Mouse (Mus musculus) testis, postnatal 10 days (tissue): ENCODE measurements around the gene Trmt61a.

Experiments used
- DNase-seq: peaks from one replicate; pipeline ENCODE4 v3.0.0; 2021; ENCODE audit warnings: low spot score

Trmt61a gene

DNA sequence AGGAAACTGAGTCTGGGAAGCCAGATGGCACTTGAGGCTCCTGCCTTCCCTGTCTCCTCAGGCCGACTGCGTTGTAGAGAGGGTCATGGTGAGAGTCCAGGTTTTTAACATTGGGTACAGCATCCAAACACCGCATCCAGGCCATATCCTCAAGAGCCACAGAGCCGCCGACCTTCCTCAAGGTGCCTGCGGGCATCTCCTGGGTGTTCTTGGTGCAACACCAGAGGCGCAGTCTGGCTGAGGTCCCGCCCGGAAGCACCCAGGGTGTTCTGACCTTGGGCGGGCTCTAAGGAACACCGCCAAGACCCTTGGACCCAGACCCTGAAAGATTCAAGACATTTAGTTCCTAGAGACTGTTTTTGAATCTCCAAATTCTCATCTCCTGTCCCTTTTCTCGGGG is 5.3 kb upstream of the Trmt61a start:
- DNase-seq = no peak

DNA sequence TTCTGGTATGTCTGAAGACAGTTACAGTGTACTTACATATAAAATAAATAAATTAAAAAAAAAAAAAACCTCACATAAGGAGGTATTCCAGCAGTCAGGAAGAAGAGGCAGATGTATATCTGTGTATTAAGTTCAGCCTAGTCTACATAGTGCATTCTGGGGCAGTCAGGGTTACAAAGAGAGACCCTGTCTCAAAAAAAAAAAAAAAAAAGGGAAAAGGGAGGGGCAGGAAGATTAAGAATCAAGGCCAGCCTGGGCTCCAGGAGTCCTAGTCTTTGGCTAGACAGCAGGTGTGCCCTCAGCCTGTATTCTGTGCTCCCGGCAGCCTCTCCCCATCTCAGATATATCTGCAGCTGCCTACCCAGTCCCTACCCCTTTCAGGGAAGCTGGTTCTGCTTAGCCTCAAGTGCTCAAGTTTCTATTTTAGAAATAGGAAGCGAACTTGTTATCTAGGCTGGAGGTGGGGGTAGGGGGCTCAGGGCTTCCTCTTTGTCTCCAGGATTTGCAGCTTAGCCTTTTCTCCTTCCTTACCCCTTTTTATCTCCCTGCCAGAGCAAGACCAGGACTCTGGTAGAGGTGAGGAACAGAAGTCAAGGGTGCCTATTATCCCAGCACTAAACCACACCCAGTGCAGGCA is 2.9 kb upstream of the Trmt61a start:
- DNase-seq = no peak

DNA sequence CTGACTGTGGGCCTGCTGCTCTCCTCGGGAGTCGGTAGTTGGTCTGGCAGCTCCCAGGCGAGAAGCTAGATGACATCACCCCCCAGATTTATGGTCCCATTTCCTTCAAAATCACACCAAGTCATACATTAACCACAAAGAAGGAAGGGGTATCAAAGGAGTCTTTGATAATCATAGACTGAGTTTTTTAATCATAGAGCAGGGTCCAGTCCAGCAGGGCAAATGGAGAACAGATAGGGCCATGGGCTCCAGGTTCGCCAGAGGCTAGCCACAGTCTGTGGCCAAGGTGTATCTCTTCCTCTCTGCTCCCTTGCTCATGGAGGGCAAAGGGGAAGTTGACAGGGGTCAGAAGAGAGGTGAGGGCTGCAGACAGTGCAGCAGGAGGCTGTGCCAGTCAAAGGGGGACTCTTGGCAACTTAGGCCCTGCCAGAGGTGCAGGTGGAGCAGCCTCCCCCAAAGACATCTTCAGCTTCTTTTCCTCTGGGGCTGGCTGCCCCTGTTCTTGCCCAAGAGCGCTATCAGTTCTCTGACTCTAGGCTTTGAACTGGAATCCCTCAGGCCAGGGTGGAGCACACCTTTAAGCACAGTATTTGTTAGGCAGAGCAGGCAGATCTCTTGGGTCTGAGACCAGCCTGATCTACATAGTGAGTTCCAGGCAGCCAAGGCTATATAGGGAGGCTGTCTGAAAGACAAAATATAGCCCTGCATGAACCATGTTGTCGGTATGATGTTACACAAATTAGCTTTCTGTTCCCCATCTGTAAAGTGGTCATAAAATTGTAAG is 1.9 kb upstream of the Trmt61a start:
- no peak for DNase-seq

DNA sequence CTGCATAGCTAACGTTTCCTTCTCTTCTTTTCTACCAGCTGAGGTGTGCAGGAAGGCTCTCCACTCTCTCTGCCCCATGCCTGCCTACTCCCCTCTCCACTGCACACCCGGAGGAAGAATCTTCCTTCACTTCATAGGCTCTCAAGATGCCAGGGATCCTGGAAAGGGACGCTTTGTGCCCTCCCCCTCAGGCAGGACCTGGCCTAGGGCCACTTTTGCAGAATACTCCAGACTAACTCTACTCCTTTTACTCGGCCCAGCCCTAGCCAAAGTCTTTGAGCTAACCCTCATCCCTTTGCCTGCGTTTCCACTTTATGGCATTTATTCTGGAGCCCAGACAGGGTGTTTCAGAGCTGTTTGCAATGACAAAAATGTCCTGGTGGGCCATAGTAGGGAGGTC is 484 bp upstream of the Trmt61a start:
- DNase-seq = peak; percentile 77

DNA sequence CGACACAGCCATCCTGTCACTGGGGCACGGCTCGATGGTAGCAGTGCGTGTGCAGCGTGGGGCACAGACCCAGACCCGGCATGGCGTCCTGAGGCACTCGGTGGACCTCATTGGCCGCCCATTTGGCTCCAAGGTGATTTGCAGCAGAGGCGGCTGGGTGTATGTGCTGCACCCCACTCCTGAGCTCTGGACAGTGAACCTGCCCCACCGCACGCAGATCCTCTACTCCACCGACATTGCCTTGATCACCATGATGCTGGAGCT is 697 bp downstream of the Trmt61a start:
- DNase-seq = no peak

DNA sequence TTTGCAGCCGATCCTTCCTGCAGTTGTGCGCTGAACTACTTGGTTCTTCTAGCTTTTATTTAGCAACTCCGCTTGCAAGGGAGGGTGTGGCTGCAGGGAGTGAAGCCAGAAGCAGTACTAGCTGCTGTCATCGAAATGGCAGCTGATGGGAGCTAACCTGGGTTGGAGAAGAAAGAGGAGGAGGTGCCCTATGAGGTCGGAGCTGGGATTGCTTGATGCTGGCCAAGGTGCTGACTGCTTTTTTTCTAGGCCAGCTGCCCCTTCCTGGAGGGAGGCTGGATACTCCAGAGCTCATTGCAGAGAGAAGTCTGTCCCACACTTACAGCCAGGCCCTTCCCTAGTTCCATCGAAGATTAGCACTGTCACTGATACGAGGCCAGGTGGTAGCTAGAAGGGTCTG is 1.1 kb downstream of the Trmt61a start:
- no peak for DNase-seq

DNA sequence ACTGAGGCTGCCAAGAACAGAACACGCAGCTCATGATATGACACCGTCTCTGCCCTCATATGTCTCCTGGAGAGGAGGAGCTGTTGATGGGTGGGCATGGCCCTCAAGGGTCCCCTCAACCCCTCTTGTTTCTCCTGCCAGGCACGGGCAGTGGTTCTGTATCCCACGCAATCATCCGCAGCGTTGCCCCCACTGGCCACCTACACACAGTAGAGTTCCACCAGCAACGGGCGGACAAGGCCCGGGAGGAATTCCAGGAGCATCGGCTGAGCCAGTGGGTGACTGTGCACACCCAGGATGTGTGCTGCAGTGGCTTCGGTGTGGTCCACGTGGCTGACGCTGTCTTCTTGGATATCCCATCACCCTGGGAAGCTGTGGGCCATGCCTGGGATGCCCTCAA is 2.8 kb downstream of the Trmt61a start:
- DNase-seq = no peak

DNA sequence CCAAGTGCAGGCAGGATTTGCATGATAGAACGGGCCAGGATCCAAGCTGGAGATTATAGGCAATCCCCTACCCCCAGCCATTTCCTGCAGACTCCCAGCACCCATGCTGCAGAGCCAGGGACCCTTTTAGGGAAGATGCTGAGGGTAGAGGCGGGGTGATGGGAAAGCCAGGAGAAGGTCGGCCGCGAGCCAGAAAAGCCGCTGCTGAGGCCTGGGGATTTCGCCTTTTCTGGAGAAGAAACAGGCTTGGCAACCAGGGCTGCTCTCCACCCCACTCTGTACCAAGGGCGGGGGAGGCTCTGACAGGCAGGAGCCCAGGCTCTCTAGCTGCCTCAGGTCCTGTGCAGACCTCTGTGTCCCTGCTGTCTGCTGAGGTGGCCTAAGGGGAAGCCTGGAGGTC is 3.4 kb downstream of the Trmt61a start:
- no peak for DNase-seq

DNA sequence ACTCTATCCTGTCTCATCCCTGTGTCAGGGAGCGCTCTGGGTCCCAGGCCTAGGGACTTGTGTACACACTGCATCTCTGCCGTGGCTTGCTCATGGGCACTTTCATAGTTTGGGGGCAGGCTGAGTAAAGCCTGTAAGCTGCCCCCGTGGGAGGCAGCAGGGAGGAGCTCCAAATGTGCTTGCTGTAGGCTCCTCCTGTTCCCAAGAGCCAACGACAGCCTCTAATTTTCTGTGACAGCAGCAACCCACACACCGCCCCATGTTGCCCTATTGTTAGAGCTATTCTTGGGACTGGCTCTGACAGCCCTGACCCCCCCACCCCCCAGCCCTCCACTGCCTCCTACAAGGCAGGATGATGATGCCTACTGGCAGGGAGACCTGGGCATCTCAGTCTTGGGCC is 4.1 kb downstream of the Trmt61a start:
- no peak for DNase-seq

DNA sequence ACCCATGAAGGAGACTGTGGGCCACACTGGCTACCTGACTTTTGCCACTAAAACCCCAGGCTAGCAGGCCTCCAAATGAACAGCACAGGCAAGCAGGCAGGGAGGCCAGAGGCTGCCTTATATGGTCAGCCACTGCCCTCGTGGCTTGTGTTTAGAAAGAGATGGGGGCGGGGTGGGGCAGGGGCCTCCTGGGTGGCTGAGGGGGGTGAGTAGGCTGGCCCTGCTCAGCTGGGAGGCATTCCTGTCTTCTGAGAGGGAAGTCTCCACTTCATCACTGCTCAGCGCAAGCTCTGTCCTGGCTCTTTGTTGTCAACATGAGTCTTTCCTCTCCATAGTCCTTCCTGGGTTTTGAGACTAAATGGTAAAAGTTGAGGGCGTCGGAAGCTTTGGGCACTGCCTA is 4.9 kb downstream of the Trmt61a start:
- no peak for DNase-seq

DNA sequence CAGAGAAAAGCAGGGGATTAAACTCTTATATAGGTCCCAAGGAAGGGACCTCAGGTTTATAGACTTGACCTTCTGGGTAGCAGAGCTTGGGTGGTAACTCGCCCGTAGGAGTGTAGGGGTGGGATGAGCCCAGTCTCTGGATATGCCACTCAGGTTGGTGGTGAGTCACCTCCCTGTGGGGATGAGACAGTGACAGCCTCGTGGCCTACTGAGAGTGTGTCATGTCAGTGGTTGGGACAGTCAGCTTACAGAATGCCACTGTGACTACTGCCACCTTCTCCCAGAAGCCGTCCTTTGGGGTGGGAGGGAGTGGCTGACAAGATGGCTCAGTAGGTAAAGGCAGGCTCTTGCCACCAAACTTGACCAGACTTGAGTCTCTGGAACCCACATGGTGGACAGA is 8.5 kb downstream of the Trmt61a start:
- no peak for DNase-seq

DNA sequence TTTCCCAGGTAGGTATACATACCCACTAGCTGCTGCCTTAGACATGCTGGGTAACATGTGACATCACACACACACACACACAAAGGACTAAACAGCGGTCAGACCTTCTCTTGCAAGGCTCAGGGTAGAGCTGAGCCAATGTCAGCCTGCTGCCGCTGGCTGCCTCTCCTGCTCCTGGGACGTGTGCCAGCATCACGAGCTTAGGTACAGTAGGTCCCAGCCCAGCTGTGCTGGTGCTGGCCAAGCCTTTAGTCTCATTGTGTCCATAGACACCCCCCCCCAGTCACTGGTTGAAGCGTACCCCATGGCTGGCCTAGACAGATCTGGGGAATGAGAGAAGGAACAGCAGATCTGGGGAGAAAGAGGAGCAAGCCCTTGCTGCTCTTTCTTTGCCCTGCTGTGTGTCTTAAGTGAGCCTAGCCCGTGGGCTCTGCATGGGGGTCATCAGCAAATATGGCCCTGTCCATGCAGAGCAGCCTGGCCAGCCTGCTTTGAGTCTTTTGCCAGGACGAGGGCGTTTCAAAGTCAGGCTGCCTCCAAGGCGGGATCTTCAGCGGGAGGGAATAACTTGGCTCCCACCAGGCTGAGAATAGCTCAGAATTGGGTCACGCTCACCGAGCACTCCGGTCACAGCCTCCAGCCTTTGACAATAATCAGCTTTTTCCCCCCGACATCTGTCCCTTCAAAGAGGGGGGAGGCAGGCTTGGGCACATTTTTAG is 9.6 kb downstream of the Trmt61a start:
- peak; percentile 87 for DNase-seq

DNA sequence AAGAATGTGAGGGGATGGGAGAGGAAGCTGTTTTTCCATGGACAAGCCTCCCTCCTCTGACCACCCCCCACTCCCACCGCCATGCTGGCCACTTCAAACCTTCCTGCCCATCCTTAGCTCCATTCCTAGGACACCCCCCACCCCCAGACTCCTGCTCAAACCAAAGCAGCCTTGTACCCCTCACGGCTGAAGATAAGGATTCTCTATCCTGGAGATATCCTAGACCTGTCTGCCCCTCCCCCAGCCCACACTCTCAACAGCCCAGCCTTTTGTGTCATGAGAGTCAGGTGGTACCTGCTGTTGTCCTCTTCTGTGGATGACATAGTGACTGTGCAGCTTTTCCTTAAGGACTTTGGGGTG is 10.1 kb downstream of the Trmt61a start:
- no peak for DNase-seq

DNA sequence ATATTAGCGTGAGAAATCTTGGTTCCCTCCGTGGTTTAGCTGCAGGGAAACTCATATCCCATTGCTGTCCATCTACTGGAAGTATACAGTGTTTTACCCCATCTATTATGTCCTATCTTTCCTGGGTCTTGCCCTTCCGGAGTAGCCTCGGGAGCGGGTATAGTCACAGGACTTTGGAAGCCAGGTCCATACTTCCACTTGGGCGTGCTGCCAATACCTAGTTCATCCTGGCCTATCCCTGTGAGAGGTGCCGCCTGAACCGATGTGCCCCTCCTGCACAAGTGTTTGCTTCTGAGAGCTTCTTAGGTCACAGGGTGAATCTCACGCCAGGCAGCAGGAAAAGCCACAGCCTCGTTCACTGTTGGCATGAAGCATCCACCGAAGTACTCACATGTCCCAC is 11.5 kb downstream of the Trmt61a start:
- DNase-seq = no peak

DNA sequence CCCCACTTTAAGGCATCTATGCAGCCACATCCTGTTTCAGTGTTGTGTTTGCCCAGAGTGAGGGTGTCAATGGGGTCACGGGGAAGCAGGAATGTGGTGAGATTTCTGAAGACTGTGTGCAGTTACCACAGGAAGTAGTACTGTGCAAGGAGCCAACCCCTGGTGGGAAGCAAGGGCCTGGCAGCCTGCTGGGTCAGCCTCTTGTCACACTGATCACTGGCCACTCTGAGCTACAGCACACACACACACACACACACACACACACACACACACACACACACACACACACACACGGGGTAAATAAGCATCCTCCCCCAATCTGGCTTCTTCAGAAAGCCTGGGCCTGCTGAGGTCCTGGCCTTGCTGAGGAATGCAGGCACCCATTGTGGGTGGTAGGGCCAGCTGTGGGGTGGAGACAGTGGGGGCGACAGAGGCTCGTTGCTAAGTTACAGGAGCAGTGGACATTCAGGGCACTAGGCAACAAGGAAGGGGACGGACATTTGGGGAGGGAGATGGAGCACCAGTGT is 13.5 kb downstream of the Trmt61a start:
- no peak for DNase-seq

DNA sequence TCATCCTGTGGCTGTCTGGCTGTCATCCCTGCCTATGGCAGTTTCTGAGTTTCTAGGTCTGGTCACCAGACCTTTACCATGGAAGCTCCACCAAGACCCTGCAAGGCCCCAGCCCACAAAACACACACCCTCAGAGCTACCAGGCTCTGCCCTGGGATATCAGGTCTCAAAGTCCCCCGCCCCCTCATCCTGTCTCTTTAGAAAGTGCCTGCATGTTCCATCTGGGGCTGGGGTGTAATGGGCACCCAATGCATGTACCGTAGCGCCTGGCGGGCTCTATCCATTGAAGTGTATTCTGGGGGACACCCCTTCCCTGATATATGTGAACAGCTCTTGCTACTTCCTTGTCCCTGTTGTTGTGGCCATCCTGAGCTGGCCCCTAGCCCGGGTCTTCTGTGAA is 15.0 kb downstream of the Trmt61a start:
- no peak for DNase-seq

DNA sequence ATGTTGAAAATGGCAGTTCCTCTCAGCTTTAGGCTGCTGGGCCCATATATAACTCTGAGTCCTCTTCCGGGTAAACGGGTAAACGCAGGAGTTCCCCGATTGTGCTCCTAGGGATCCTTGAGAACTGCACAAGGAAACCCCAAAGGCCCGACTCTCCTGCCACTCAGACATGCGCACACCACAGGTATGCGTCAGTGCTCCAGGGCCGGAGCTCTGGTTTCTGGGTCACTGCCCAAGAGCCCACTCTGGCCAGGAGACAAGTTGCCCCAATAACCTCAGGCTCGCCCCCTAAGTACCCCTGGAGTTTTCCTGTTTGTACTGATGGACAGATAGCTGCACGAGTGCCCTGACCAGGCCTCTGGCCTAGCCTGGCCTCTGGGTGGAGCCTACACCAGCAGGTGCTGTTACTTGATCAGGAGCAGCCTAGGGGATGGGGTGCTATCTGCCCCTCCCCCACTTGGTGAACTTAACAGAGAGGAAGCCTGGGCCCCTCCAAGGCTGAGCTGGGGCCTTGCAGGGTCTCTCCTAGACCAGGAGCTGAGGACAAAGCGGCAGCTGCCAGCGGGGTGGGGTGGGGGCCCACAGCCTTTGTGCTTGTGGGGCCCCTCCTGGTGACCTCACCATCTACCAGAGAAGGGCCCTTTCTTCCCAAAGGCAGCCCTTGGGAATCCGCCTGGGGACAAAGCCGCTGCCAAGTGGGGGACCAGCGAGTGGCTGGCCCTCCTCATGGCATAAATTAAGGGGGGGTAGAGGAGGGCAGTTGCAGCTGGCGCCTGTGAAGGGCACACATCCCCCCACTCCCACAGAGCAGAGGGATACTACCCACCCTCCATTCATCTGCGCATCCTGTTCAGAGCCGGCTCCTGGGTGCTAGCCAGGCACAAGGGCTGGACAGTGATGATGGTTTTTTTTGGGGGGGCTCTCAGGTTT is 15.7 kb downstream of the Trmt61a start:
- no peak for DNase-seq

DNA sequence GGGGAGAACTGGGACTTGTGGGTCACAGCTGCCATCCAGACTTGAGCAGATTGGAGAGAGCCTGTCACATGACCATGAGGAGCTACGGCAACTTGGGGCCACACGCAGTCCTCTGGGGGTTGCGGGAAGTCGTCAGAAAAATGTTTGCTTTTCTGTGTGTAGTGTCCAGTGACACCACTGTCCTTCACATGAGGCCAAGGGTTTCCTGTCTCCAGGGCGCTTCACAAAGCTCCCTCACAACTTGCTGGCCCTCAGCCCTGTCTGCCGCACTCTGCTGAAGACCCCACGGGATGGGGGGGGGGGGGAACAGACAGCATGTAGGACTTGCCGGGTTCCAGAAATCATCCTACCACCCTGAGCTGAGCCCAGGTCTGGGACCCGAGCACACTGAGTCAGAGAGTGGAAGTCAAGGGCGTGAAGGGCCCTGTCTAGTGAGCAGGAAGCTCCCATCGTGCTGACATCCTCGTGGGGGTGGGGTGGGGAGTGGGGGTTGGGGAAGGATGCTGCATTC is 16.4 kb downstream of the Trmt61a start:
- DNase-seq = no peak

DNA sequence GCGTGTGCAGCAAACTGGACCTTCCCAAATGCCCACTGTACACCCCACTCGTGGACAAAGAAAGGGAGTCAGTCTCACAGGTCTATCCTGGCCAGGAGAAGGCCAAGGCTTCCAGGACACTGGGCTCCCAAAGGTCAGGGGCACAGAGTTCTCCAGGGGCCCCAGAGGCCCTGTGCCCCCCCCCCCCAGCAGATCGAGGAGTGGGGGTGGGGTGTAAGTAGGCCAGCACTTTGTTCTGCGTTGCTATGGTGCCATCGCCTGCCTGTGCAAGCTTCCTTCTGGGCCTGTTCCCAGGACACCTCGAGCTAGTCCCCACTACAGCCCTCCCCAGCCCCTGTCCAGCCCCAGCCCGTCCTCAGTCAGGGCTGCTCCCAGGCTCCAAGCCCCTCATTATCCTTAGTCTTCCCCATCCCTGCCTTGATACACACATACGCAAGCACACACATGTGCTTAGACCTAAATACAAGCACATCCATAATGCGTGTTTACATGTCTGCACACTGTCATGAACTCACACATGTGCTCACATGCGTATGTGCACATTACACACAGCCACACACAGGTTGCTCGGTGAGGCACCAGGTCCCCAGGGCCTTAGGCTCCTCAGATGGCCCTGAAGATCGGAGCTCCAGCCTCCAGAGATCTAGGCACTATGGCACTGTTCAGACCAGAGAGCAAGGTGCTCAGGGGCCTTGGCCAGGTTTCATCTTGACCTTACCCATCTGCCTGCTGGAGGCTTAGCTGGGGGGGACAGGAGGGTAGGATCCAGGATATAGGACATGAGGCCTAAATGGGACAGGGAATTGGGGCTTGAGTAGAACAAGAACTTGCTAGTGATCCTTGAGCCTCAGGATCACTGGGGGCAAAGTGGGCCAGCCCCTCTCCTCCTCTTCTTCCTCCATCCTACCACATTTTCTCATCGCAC is 17.2 kb downstream of the Trmt61a start:
- no peak for DNase-seq

DNA sequence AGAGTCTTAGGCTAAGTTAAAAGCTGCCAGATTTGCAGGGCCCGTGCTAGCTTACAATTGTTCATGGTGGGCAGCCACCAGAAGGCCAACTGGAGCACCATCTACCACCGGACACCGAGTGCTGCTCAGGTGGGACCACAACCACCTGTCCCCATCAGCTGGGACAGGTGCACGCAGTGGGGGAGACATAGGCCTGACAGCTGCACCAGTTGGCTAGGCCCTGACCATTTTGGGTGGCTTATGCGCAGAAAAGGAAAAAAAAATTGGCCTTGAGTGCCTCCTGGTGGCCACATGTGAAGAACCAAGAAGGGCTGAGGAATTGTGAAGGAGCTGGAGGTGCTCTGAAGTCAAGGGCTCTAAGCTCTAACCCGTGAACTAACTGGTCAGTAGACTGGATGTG is 18.3 kb downstream of the Trmt61a start:
- peak; percentile 79 for DNase-seq

DNA sequence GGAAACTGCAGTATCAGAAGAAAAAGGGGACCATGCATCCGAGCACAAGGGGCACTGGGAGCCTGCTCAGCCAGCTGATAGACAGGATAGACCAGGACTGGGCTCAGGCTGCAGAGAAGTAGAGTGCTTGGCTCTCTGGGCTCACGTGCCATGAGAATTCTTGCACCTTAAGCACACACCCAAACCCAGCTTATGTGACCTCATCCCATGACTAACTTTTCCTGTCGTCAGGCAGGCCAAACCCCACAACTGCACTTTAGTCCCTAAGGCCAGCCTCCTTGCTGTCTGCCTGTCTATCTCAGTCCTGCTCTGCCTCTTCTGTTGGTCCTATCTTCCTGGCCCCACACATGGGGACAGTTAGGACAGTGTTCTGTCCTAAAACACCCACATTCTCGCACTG is 19.8 kb downstream of the Trmt61a start:
- no peak for DNase-seq
